Mouse (Mus musculus) forebrain, embryonic 11.5 days (tissue): ENCODE measurements around the gene Arhgap31. TPM values are rescaled to one million over a fixed set of nuclear protein-coding genes. Genes with fewer than 3 reads are reported as not detected.

Experiments used
- ATAC-seq: fragments of 200-750 bp; cut with Nextera tagmentation; replicated peaks from 2 replicates; pipeline ENCODE4 v1.8.0; 2017; ENCODE audit warnings: moderate TSS enrichment; ENCODE audit not compliant: low FRiP score
- DNase-seq: peaks from one replicate; pipeline ENCODE4 v3.0.0-alpha.2; 2017; ENCODE audit warnings: low spot score
- H3K27ac ChIP-seq: fragments of 300-500 bp; sonication (generic); 2 replicates; pipeline ENCODE4 v1.5.1; 2014; ENCODE audit warnings: low read depth, low read length
- H3K27me3 ChIP-seq: fragments of 300-500 bp; sonication (generic); 2 replicates; pipeline ENCODE4 v1.6.1; 2014; ENCODE audit warnings: mild to moderate bottlenecking, low read length, mixed read lengths; ENCODE audit not compliant: control insufficient read depth, insufficient read depth
- H3K36me3 ChIP-seq: fragments of 300-500 bp; sonication (generic); 2 replicates; pipeline ENCODE4 v1.6.1; 2014; ENCODE audit warnings: mild to moderate bottlenecking, low read length, moderate library complexity, mixed read lengths; ENCODE audit not compliant: control insufficient read depth, insufficient read depth
- H3K4me1 ChIP-seq: fragments of 300-500 bp; sonication (generic); replicated peaks from 2 replicates; pipeline ENCODE4 v1.6.1; 2014; ENCODE audit warnings: low read length, mixed read lengths; ENCODE audit not compliant: control insufficient read depth, insufficient read depth
- H3K4me2 ChIP-seq: fragments of 300-500 bp; sonication (generic); 2 replicates; pipeline ENCODE4 v1.6.1; 2014; ENCODE audit warnings: low read depth, mild to moderate bottlenecking, low read length, moderate library complexity, mixed read lengths; ENCODE audit not compliant: severe bottlenecking
- H3K4me3 ChIP-seq: fragments of 300-500 bp; sonication (generic); 2 replicates; pipeline ENCODE4 v1.5.1; 2014; ENCODE audit warnings: low read depth, low read length
- H3K9ac ChIP-seq: fragments of 300-500 bp; sonication (generic); 2 replicates; pipeline ENCODE4 v1.6.1; 2014; ENCODE audit warnings: low read length
- H3K9me3 ChIP-seq: fragments of 300-500 bp; sonication (generic); 2 replicates; pipeline ENCODE4 v1.6.1; 2016; ENCODE audit warnings: low read length, mixed read lengths; ENCODE audit not compliant: control insufficient read depth
- WGBS: fragments of 180-500 bp; shearing (Covaris S2); extraction: QIAGEN DNeasy Blood & Tissue Kit; methylation state at CpG from one replicate; pipeline ENCODE4 v1.1.7; 2014; 5-methylcytosine and 5-hydroxymethylcytosine counted together
- polyA plus RNA-seq: library from polyadenylated mRNA; unstranded; fragments of >200 nt; fragmentation: Nextera tagmentation; extraction: Ambion mirVana; gene quantifications from 2 replicates; pipeline ENCODE4 v1.2.1, GENCODE M21; 2014

Gene Arhgap31
- polyA plus RNA-seq, 1 experiment from 2014 or later, result 10.8 TPM

- no peaks in the 10 kb centered on the region for H3K27me3 ChIP-seq
- DNase-seq, result no peak
- no peaks in the 10 kb centered on the region for H3K36me3 ChIP-seq
- H3K4me3 ChIP-seq, result no peak overlapping the region
- H3K27ac ChIP-seq, result no peak overlapping the region
- H3K9ac ChIP-seq, result no peak overlapping the region
- no peaks in the 10 kb centered on the region for H3K4me1 ChIP-seq
- no peak for ATAC-seq
- no peak overlapping the region for H3K4me2 ChIP-seq
- no peaks in the 10 kb centered on the region for H3K9me3 ChIP-seq
- 82% methylated on average over 2 of the region's 2 CpGs for WGBS
Measured at GRCm38 (mm10) chr16:38644455-38644854, 68.6 kb downstream of the Arhgap31 start.

GRCm38 (mm10) chr16:38637085-38637484, 76.0 kb downstream of the Arhgap31 start:
- ATAC-seq, result no peak

GRCm38 (mm10) chr16:38636682-38637081, 76.4 kb downstream of the Arhgap31 start:
- Histone ChIP-seq H3K4me1 (no peaks in the 10 kb centered on the region), H3K36me3 (no peaks in the 10 kb centered on the region), H3K27me3 (no peaks in the 10 kb centered on the region), H3K9ac (no peak overlapping the region), H3K4me3 (no peak overlapping the region), H3K9me3 (no peaks in the 10 kb centered on the region), H3K27ac (no peak overlapping the region), H3K4me2 (no peak overlapping the region)
- DNase-seq (peak; percentile 57), ATAC-seq (no peak)
- WGBS, result 72% methylated on average over 9 of the region's 9 CpGs

More at GRCm38 (mm10) chr16:38637085-38637484, 76.0 kb downstream of the Arhgap31 start:
- H3K9me3 ChIP-seq, result no peaks in the 10 kb centered on the region
- H3K36me3 ChIP-seq, result no peaks in the 10 kb centered on the region
- no peak for DNase-seq
- no peaks in the 10 kb centered on the region for H3K27me3 ChIP-seq
- H3K9ac ChIP-seq, result no peak overlapping the region
- no peak overlapping the region for H3K27ac ChIP-seq
- no peak overlapping the region for H3K4me3 ChIP-seq
- H3K4me1 ChIP-seq, result no peaks in the 10 kb centered on the region
- H3K4me2 ChIP-seq, result no peak overlapping the region
- WGBS, result 83% methylated on average over 10 of the region's 10 CpGs

GRCm38 (mm10) chr16:38635833-38636390, 77.2 kb downstream of the Arhgap31 start:
- H3K9ac ChIP-seq, result no peak overlapping the region
- ATAC-seq (no peak), DNase-seq (no peak)
- no peak overlapping the region for H3K27ac ChIP-seq
- no peaks in the 10 kb centered on the region for H3K9me3 ChIP-seq
- H3K4me3 ChIP-seq, result no peak overlapping the region
- H3K4me2 ChIP-seq, result no peak overlapping the region
- no peaks in the 10 kb centered on the region for H3K4me1 ChIP-seq
- WGBS, result 66% methylated on average over 8 of the region's 8 CpGs
- no peaks in the 10 kb centered on the region for H3K36me3 ChIP-seq
- H3K27me3 ChIP-seq, result no peaks in the 10 kb centered on the region

- H3K4me1 ChIP-seq, result no peaks in the 10 kb centered on the region
- no peaks in the 10 kb centered on the region for H3K9me3 ChIP-seq
- no peaks in the 10 kb centered on the region for H3K27me3 ChIP-seq
- H3K4me2 ChIP-seq, result no peak overlapping the region
- DNase-seq, result peak; percentile 74
- H3K27ac ChIP-seq, result no peak overlapping the region
- H3K9ac ChIP-seq, result no peak overlapping the region
- no peaks in the 10 kb centered on the region for H3K36me3 ChIP-seq
- H3K4me3 ChIP-seq, result no peak overlapping the region
- no peak for ATAC-seq
- 65% methylated on average over 6 of the region's 6 CpGs for WGBS
Measured at GRCm38 (mm10) chr16:38632147-38632546, 80.9 kb downstream of the Arhgap31 start.

GRCm38 (mm10) chr16:38625811-38626369, 87.2 kb downstream of the Arhgap31 start:
- 85% methylated on average over 10 of the region's 10 CpGs for WGBS
- H3K9me3 ChIP-seq, result no peaks in the 10 kb centered on the region
- no peak for DNase-seq
- H3K27ac ChIP-seq, result no peak overlapping the region
- no peaks in the 10 kb centered on the region for H3K27me3 ChIP-seq
- no peak overlapping the region for H3K4me3 ChIP-seq
- no peaks in the 10 kb centered on the region for H3K36me3 ChIP-seq
- ATAC-seq, result no peak
- no peak overlapping the region for H3K4me2 ChIP-seq
- no peaks in the 10 kb centered on the region for H3K4me1 ChIP-seq
- H3K9ac ChIP-seq, result no peak overlapping the region

- no peak for ATAC-seq
- 89% methylated on average over 7 of the region's 7 CpGs for WGBS
- H3K4me2 ChIP-seq, result no peak overlapping the region
Measured at GRCm38 (mm10) chr16:38625411-38625810, 87.7 kb downstream of the Arhgap31 start.

GRCm38 (mm10) chr16:38624303-38624702, 88.8 kb downstream of the Arhgap31 start:
- ATAC-seq, result no peak

More at GRCm38 (mm10) chr16:38625411-38625810, 87.7 kb downstream of the Arhgap31 start:
- Histone ChIP-seq H3K27me3 (no peaks in the 10 kb centered on the region), H3K4me3 (no peak overlapping the region), H3K36me3 (no peaks in the 10 kb centered on the region), H3K4me1 (no peaks in the 10 kb centered on the region), H3K9me3 (no peaks in the 10 kb centered on the region), H3K27ac (no peak overlapping the region), H3K9ac (no peak overlapping the region)
- DNase-seq, result no peak

GRCm38 (mm10) chr16:38622283-38622682, 90.8 kb downstream of the Arhgap31 start:
- Histone ChIP-seq H3K9ac (no peak overlapping the region), H3K27ac (no peak overlapping the region), H3K4me1 (no peaks in the 10 kb centered on the region), H3K4me2 (no peak overlapping the region), H3K36me3 (no peaks in the 10 kb centered on the region), H3K9me3 (no peaks in the 10 kb centered on the region), H3K4me3 (no peak overlapping the region), H3K27me3 (no peaks in the 10 kb centered on the region)
- 62% methylated on average over 2 of the region's 2 CpGs for WGBS
- DNase-seq, result no peak
- ATAC-seq, result no peak

More at GRCm38 (mm10) chr16:38624303-38624702, 88.8 kb downstream of the Arhgap31 start:
- DNase-seq, result no peak
- no peak overlapping the region for H3K27ac ChIP-seq
- H3K27me3 ChIP-seq, result no peaks in the 10 kb centered on the region
- no peak overlapping the region for H3K4me2 ChIP-seq
- H3K4me3 ChIP-seq, result no peak overlapping the region
- no peaks in the 10 kb centered on the region for H3K9me3 ChIP-seq
- WGBS, result 84% methylated on average over 11 of the region's 11 CpGs
- H3K36me3 ChIP-seq, result no peaks in the 10 kb centered on the region
- H3K9ac ChIP-seq, result no peak overlapping the region
- H3K4me1 ChIP-seq, result no peaks in the 10 kb centered on the region
